Mouse (Mus musculus) forebrain, embryonic 14.5 days (tissue): Measurements from ENCODE around the gene Scamp4. TPM values are rescaled to one million over a fixed set of nuclear protein-coding genes. Genes with fewer than 3 reads are reported as not detected.
A peak's percentile ranks its signal among the peaks of the same experiment; 100 is the strongest.
"Not testable (repeated sequence)": the region's sequence is repeated elsewhere in the genome, so short reads cannot be mapped to it uniquely, and the experiment has no call there.

ENCODE experiments used
- ATAC-seq: fragments of 200-750 bp; cut with Nextera tagmentation; 2 replicates; pipeline ENCODE4 v1.8.0; 2017; ENCODE audit warnings: mild to moderate bottlenecking, moderate library complexity
- DNase-seq: peaks from one replicate; pipeline ENCODE4 v3.0.0-alpha.2; 2015; ENCODE audit warnings: low spot score
- H3K27ac ChIP-seq: fragments of 300-500 bp; sonication (generic); 2 replicates; pipeline ENCODE4 v1.5.1; 2014; ENCODE audit warnings: low read depth, mild to moderate bottlenecking, control low read depth, low read length, moderate library complexity
- H3K27me3 ChIP-seq: fragments of 300-500 bp; sonication (generic); replicated peaks from 2 replicates; pipeline ENCODE4 v1.6.1; 2014; ENCODE audit warnings: low read length, control low read depth, mixed read lengths; ENCODE audit not compliant: control insufficient read depth, insufficient read depth
- H3K36me3 ChIP-seq: fragments of 300-500 bp; sonication (generic); 2 replicates; pipeline ENCODE4 v1.6.1; 2014; ENCODE audit warnings: low read length, control low read depth; ENCODE audit not compliant: control insufficient read depth, insufficient read depth
- H3K4me1 ChIP-seq: fragments of 300-500 bp; sonication (generic); 2 replicates; pipeline ENCODE4 v1.6.1; 2014; ENCODE audit warnings: antibody characterized with exemption, low read length, control low read depth; ENCODE audit not compliant: control insufficient read depth, insufficient read depth
- H3K4me2 ChIP-seq: fragments of 300-500 bp; sonication (generic); 2 replicates; pipeline ENCODE4 v1.6.1; 2014; ENCODE audit warnings: mild to moderate bottlenecking, control low read depth, low read length
- H3K4me3 ChIP-seq: fragments of 300-500 bp; sonication (generic); 2 replicates; pipeline ENCODE4 v1.5.1; 2014; ENCODE audit warnings: low read depth, low read length, control low read depth
- H3K9ac ChIP-seq: fragments of 300-500 bp; sonication (generic); 2 replicates; pipeline ENCODE4 v1.6.1; 2014; ENCODE audit warnings: mild to moderate bottlenecking, low read length, control low read depth, moderate library complexity
- H3K9me3 ChIP-seq: fragments of 300-500 bp; sonication (generic); replicated peaks from 2 replicates; pipeline ENCODE4 v1.6.1; 2016; ENCODE audit warnings: low read length, control low read depth, mixed read lengths; ENCODE audit not compliant: control insufficient read depth
- WGBS: fragments of 180-500 bp; shearing (Covaris S2); extraction: QIAGEN DNeasy Blood & Tissue Kit; methylation state at CpG from one replicate; pipeline ENCODE4 v1.1.7; 2014; 5-methylcytosine and 5-hydroxymethylcytosine counted together
- polyA plus RNA-seq: library from polyadenylated mRNA; unstranded; fragments of >200 nt; fragmentation: Nextera tagmentation; extraction: Ambion mirVana; gene quantifications from 2 replicates; pipeline ENCODE4 v1.2.1, GENCODE M21; 2014

The Scamp4 gene
- polyA plus RNA-seq, 1 experiment from 2014 or later, result 57.7 TPM

GRCm38 (mm10) chr10:80604988-80605387 lies 2.3 kb downstream of the Scamp4 start:
- no peaks in the 10 kb centered on the region for H3K9me3 ChIP-seq
- no peak for ATAC-seq
- no peaks in the 10 kb centered on the region for H3K27me3 ChIP-seq
- no peak overlapping the region for H3K4me2 ChIP-seq
- H3K36me3 ChIP-seq, result peaks cover 38% of the 10 kb centered on the region
- WGBS, result 91% methylated on average over 2 of the region's 2 CpGs
- no peak for DNase-seq
- H3K4me3 ChIP-seq, result no peak overlapping the region
- no peak overlapping the region for H3K27ac ChIP-seq
- H3K9ac ChIP-seq, result no peak overlapping the region
- peaks cover 14% of the 10 kb centered on the region for H3K4me1 ChIP-seq

- H3K27me3 ChIP-seq, H3K4me2 ChIP-seq, H3K4me3 ChIP-seq, H3K27ac ChIP-seq, DNase-seq, H3K9me3 ChIP-seq, H3K9ac ChIP-seq, ATAC-seq: not testable (repeated sequence)
- Histone ChIP-seq H3K36me3 (peaks cover 43% of the 10 kb centered on the region), H3K4me1 (peaks cover 14% of the 10 kb centered on the region)
- 83% methylated on average over 4 of the region's 4 CpGs for WGBS
Measured at GRCm38 (mm10) chr10:80605721-80606120, 3.0 kb downstream of the Scamp4 start, which contains the start of gene Gm49322. Gm49322 (plus strand) TSS chr10:80606021.

GRCm38 (mm10) chr10:80606306-80606705 lies 3.6 kb downstream of the Scamp4 start:
- peaks cover 14% of the 10 kb centered on the region for H3K4me1 ChIP-seq
- no peaks in the 10 kb centered on the region for H3K9me3 ChIP-seq
- DNase-seq (no peak), ATAC-seq (no peak)
- no peak overlapping the region for H3K4me3 ChIP-seq
- peaks cover 43% of the 10 kb centered on the region for H3K36me3 ChIP-seq
- H3K4me2 ChIP-seq, result no peak overlapping the region
- no peak overlapping the region for H3K27ac ChIP-seq
- no peaks in the 10 kb centered on the region for H3K27me3 ChIP-seq
- 91% methylated on average over 23 of the region's 23 CpGs for WGBS
- no peak overlapping the region for H3K9ac ChIP-seq

GRCm38 (mm10) chr10:80606737-80607350 lies 4.2 kb downstream of the Scamp4 start:
- DNase-seq (no peak), ATAC-seq (no peak)
- H3K27me3 ChIP-seq, result no peaks in the 10 kb centered on the region
- H3K27ac ChIP-seq, result no peak overlapping the region
- no peak overlapping the region for H3K4me2 ChIP-seq
- H3K4me3 ChIP-seq, result no peak overlapping the region
- H3K9ac ChIP-seq, result no peak overlapping the region
- no peaks in the 10 kb centered on the region for H3K9me3 ChIP-seq
- H3K36me3 ChIP-seq, result peaks cover 43% of the 10 kb centered on the region
- H3K4me1 ChIP-seq, result peaks cover 14% of the 10 kb centered on the region
- WGBS, result 97% methylated on average over 34 of the region's 34 CpGs

GRCm38 (mm10) chr10:80608435-80608834 lies 5.8 kb downstream of the Scamp4 start:
- H3K9me3 ChIP-seq, result no peaks in the 10 kb centered on the region
- no peak overlapping the region for H3K4me2 ChIP-seq
- no peak overlapping the region for H3K4me3 ChIP-seq
- 78% methylated on average over 3 of the region's 3 CpGs for WGBS
- no peak overlapping the region for H3K27ac ChIP-seq
- H3K36me3 ChIP-seq, result peaks cover 53% of the 10 kb centered on the region
- no peak overlapping the region for H3K9ac ChIP-seq
- ATAC-seq, result no peak
- no peak for DNase-seq
- peaks cover 8% of the 10 kb centered on the region for H3K4me1 ChIP-seq
- H3K27me3 ChIP-seq, result no peaks in the 10 kb centered on the region

GRCm38 (mm10) chr10:80609269-80609924 lies 6.7 kb downstream of the Scamp4 start:
- H3K36me3 ChIP-seq, result peaks cover 62% of the 10 kb centered on the region
- 92% methylated on average over 10 of the region's 10 CpGs for WGBS
- no peak for ATAC-seq

GRCm38 (mm10) chr10:80610116-80610785 lies 7.6 kb downstream of the Scamp4 start:
- H3K36me3 ChIP-seq, result peaks cover 71% of the 10 kb centered on the region
- no peak for DNase-seq

More at GRCm38 (mm10) chr10:80609269-80609924, 6.7 kb downstream of the Scamp4 start:
- H3K4me1 ChIP-seq, result no peaks in the 10 kb centered on the region; the same call in 1 of the 2 replicates
- H3K27ac ChIP-seq, result no peak overlapping the region
- no peaks in the 10 kb centered on the region for H3K27me3 ChIP-seq
- DNase-seq, result no peak
- H3K9me3 ChIP-seq, result no peaks in the 10 kb centered on the region
- no peak overlapping the region for H3K4me3 ChIP-seq
- H3K4me2 ChIP-seq, result no peak overlapping the region
- no peak overlapping the region for H3K9ac ChIP-seq

GRCm38 (mm10) chr10:80611024-80611423 lies 8.4 kb downstream of the Scamp4 start:
- DNase-seq (peak; percentile 57), ATAC-seq (peak; percentile 48; the same call in 1 of the 2 replicates)
- no peaks in the 10 kb centered on the region for H3K4me1 ChIP-seq
- no peak overlapping the region for H3K9ac ChIP-seq
- WGBS, result 85% methylated on average over 4 of the region's 4 CpGs
- H3K9me3 ChIP-seq, result no peaks in the 10 kb centered on the region
- no peak overlapping the region for H3K27ac ChIP-seq
- H3K4me3 ChIP-seq, result no peak overlapping the region
- H3K27me3 ChIP-seq, result no peaks in the 10 kb centered on the region
- H3K4me2 ChIP-seq, result no peak overlapping the region
- H3K36me3 ChIP-seq, result peaks cover 78% of the 10 kb centered on the region

More at GRCm38 (mm10) chr10:80610116-80610785, 7.6 kb downstream of the Scamp4 start:
- ATAC-seq, result no peak
- Histone ChIP-seq H3K9me3 (no peaks in the 10 kb centered on the region), H3K4me3 (no peak overlapping the region), H3K27me3 (no peaks in the 10 kb centered on the region), H3K9ac (no peak overlapping the region), H3K27ac (no peak overlapping the region), H3K4me1 (no peaks in the 10 kb centered on the region), H3K4me2 (no peak overlapping the region)
- WGBS, result 92% methylated on average over 9 of the region's 9 CpGs

- 98% methylated on average over 3 of the region's 3 CpGs for WGBS
- Histone ChIP-seq H3K4me3 (no peak overlapping the region), H3K4me2 (no peak overlapping the region), H3K4me1 (no peaks in the 10 kb centered on the region), H3K9ac (no peak overlapping the region), H3K36me3 (peaks cover 73% of the 10 kb centered on the region), H3K9me3 (no peaks in the 10 kb centered on the region), H3K27me3 (no peaks in the 10 kb centered on the region), H3K27ac (no peak overlapping the region)
- DNase-seq (no peak), ATAC-seq (no peak)
Measured at GRCm38 (mm10) chr10:80611905-80612304, 9.2 kb downstream of the Scamp4 start.
